Mouse (Mus musculus): ENCODE data around the gene Fam213a. TPM values are rescaled to one million over a fixed set of nuclear protein-coding genes. Genes with fewer than 3 reads are reported as not detected.

Gene Fam213a
- polyA plus RNA-seq, 1 experiment, result 138 TPM

DNA sequence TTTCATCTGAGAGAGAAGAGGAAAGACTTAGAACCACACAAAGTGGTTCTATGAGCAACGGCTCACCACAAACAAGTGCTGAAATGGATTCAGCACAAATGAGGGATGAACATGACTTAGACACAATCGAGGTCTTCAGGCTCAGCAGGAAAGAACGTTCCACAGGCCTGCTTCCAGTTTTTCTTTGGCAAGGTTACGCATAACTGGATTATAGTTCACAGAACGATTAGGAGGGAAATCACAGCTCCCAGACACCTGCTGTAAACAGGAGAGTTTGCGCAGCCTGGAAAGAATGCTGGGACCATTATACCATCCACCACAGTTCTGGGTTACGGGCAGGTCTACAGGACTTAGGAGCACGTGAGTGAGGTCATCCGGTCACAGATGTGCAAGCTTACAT is 7.9 kb downstream of the Fam213a start:
- no peak for DNase-seq (ENCODE audit: extremely low spot score in 1 of 2, low spot score in 1 of 2)

DNA sequence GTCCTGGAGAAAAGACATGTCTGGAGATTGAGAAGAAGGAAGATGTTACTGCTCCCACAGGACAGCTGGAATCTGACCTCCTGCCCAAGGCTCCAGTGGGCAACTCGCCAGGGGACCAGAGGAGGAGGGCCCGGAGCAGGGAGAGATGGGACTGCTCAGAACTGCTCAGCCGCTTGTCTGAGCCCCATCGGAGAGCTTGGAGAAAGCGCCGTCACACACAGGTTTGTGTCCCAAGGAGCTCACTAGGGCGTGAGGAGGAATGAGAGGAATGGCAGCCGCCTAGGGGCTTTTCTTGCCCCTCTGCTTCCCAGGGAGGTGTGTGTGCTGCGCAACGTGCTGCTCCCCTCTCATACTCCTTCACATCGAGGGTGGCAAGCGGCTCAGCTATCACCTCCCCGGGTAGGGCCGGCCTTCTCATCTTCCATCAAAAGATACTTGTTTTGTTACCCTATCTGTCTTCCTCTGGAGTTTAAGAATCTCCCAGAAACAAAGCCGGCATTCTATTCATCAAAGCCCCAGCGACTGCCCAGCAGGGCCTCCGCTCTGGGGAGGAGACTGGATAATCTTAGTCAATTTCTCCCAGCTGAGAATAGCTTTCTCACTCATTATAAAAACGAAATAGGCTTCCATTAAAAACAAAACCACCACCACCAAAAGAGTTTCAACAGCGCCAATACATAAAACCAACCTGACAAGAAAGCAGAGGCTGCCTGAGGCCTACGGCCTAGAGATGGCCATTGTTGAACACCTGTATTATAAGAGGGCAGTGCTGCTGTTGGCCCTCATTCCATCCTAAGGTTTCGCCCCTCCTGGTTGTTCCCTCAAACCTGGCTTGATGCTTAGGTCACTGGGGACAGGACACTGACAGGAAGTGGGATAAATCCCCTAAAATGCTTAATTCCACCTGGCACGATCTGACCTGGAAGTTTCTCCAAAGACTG is 9.1 kb downstream of the Fam213a start:
- no peak for DNase-seq (ENCODE audit: extremely low spot score in 1 of 2, low spot score in 1 of 2)

DNA sequence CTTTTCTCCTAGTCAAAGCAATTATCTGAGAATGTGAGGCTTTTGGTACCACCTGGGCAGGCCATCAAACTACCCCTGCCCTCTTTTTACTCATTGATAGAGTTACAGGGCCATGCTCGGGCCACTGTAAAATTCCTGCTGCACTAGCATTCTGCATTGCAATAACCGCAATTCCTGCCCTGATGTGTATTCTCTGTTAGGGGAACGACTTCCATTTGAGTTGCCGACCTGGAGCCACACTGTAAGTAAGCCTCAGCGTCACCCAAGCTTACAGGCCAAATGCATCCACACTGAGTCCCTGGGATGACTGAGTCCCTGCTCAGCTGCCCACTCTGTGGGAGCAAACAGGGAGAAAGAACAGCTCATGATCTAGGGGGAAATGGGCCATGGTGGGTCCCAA is 12.0 kb downstream of the Fam213a start:
- DNase-seq (ENCODE audit: extremely low spot score in 1 of 2, low spot score in 1 of 2), result no peak

DNA sequence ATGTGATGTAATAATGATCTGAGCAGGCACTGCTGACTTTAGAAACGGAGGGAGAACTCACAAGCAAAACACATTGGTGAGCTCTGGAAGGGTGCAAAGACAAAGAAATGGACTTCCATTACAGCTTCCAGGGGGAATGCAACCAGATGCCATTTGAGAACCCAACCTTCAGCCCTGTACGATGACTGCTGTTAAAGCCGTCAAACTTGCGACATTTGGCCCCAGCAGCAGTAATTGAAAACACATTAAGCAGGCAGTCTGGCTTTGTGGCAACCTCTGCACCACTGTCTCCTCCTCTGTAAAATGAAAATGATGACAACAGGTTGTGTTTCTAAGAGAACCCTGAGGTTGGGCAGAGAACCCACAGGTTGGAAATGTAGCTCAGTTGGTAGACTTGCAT is 12.8 kb downstream of the Fam213a start:
- DNase-seq (ENCODE audit: extremely low spot score in 1 of 2, low spot score in 1 of 2), result no peak

DNA sequence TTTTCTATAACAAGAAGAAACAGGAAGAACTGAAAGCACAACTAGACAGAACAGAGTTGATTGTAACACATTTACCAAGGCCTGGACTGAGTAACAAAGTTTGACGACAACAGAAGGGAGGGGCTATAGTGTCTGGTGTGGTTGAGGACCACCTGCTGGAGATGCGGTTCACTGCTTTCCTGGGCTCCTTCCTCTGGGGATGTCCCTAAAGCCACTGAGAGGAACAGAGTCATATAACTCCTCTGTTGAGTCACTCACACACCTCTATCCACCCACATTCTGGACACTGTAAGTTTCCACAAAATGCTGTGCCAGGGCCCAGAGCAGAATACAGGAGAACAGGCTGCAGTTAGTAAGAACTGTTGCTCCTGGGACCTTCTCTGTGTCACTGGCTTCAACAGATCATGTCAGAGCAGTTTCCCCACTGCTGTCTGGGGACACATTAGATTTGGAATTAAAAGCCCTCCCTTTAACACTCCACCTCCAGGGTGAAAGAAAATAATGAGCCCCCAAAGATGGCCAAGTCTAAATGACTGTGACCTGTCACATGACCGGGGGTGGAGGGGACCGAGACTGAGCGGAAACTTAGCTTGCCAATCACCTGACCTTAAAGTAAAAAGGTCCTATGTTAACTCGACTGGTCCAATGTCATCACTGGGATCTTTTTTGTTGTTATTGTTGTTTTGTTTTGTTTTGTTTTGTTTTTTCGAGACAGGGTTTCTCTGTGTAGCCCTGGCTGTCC is 13.5 kb downstream of the Fam213a start:
- DNase-seq (ENCODE audit: extremely low spot score in 1 of 2, low spot score in 1 of 2), result no peak

DNA sequence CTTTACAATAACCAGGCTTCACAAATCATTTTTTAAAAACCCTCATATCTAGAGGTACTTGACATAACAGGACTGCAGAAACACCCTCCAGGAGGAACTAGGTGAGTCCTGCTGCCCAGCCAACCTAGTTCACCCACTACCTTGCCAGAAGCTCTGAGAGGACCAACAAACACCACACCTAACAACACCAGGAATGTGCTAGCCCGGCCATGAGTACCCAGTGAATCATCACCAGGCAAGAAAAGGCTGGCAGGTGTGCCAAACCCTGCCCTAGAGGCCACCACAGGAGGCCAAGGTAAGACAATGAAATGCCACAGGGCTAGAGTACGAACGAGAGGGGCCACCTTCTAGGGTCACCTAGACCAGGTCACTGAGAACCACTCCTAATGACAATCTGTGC is 17.4 kb downstream of the Fam213a start:
- no peak for DNase-seq (ENCODE audit: extremely low spot score in 1 of 2, low spot score in 1 of 2)

DNA sequence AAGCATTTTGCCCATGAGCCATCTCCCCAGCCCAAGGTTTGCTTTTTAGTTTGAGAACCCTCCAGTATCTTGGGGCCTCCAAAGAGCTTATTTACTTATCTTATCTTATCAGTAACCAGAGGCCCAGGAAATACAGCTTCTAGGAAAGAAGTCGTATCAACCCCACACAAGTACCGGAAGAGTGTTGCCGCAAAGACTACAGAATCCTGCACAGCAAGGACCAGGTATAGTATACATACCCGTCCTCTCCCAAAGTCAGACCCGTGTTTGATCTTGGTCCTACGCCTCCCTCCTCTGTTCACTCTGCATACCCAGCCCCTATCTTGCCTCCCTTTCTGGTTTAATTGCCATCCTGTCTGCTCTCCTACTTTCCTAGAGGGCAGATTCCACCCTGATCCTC is 21.1 kb downstream of the Fam213a start:
- no peak for DNase-seq (ENCODE audit: extremely low spot score in 1 of 2, low spot score in 1 of 2)

DNA sequence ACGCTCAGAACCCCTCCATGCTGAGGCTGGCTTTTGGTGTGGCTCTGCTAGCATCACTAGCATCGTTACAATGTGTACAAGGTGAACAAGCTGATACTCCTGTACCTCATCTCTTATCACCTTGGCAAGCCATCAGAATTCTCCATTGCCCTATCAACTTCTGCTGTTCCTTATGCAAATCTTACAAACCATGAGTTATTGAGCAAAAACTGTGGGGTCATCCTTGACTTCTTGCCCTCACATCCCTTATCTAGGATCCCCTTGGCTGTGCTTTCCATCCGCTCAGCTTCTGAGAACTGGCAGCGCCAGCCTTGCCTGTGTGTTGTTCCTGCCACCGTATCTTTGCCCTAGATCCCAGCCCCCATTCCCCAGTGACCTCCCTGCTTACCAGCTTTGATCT is 24.8 kb downstream of the Fam213a start:
- no peak for DNase-seq (ENCODE audit: extremely low spot score in 1 of 2, low spot score in 1 of 2)

DNA sequence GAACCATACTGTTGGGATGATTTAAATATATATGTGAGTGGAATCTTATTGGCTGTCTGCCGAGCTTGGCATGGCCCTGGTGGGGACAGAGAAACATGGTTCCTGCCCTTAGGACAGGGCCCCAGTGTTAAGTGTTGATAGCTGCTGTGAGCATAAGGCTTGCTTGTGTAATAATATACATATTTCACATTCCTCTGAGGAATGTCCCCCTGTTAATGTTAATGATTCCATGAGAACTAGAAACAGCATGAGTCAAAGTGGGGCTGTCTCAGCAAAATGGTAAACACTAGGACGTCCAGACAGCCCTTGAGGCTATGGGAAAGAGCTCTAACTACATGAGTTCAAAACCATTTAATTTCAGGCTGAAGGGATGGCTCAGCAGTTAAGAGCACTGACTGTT is 26.4 kb downstream of the Fam213a start:
- DNase-seq (ENCODE audit: extremely low spot score in 1 of 2, low spot score in 1 of 2), result no peak

DNA sequence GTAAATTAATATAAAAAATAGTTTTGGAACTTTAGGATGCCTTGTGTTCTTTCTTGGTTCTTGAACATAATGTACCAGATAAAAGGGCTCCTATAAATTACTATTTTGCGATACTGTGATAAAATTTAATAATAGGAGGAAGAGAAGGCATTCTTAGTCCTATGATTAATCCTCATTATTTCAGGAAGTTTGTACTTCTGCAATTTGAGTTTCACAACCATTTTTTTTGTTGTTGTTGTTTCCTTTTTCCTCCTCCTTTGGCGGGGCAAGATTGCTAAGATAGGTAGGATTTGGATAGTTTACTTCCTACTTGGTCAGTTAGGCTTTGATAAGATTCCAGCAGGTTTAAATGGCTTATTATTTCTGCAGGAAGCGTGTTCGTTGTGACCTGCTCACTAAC is 28.0 kb downstream of the Fam213a start:
- DNase-seq (ENCODE audit: extremely low spot score in 1 of 2, low spot score in 1 of 2), result no peak

DNA sequence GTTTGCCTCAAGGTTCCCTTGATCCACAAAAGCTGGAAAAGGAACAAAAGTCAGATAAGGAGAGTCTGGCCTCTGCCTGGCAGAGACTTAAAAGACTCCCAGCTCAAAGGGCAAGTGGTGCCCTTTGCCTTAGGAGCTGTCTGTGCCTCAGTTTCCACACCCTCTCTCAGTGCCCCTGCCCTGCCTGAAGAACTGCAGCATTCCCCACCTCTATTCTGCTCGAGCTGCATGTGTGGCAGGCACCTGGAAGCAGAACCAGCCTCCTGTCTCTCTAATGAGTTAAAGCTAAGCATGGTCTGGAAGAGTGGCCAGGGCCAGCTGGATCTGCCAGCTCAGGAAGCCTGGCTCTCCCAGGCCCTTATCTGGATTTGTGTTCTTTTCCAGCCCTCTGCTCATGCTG is 33.9 kb downstream of the Fam213a start:
- no peak for DNase-seq (ENCODE audit: extremely low spot score in 1 of 2, low spot score in 1 of 2)

DNA sequence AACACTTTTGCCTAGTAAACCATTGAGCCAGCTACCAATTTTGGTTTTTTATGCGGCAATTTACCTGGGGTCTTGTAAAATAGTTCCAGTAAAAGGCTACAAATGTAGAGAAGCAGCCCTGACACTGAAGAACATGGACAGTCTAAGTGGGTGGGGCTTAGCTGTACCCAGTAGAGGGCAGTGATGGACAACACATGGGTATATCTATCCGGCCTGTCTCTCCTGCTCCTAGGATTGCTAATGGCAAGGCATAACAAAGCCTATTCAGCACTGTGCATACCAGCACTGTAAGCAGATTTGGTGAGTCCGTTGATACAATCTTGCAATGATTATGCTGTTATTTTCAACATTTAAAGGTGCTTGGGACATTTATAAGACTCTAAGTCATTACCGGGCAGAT is 34.6 kb downstream of the Fam213a start:
- peak in 1 of 2 experiments; percentile 60 for DNase-seq (ENCODE audit: extremely low spot score in 1 of 2, low spot score in 1 of 2)

DNA sequence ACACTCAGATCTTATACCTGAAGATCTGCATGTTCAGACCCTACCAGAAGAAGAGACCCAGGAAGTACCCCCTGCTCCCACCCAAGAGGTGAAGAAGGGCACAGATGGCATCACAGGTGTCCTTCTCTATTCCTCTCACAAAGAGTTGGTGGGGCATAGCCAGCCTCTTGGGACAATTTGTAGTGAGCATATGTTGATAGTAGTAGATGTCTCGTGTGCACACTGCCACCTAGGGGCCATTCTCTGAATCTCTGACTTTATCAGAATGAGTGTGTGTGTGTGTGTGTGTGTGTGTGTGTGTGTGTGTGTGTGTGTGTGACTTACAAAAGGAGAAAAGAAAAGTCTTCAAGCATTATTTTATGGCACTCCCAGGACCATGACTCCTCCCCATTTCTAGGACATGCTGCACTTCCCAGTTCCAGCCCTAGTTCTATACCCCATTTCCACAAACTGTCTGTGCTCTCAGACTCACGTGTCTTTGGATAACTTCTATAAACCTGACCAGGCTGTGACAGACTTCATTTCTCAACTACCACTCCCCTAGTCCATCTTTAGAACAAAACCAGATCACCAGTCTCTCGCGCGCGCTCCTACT is 38.4 kb downstream of the Fam213a start:
- DNase-seq (ENCODE audit: extremely low spot score in 1 of 2, low spot score in 1 of 2), result peak; percentile 63 to 86

DNA sequence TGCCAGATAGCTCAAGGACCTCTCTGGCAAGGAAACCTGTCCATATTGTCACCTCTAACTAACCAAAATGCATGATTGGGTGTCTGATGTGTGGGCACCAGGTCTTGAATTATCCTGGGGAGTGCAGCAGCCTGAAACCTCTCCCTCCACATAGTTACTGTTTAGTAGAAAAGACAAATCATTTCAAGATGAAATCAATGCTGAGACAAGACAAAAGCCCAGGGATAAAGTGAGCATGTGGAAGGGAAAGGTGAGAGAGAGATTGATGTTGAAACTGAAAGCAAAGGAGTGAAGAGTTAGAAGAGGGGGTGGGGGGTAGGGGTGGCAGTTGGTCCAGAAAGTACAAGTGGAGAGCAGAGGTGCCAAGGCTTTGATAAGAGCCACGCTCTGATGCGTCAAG is 45.5 kb downstream of the Fam213a start:
- DNase-seq (ENCODE audit: extremely low spot score in 1 of 2, low spot score in 1 of 2), result no peak

DNA sequence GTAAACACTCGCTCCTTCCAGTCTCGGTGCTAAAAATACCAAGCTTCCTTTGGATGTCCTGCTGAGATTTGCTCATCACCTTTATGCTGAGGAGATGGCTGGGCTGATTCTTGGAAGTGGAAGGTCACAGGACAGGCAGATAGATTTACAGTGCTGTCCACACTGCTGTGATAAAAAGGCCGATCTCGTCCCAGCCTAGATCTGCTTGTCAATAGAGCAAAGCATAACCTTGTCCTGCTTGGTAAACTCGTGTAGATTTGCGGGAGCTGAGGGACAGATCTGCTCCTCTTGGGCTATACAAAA is 46.0 kb downstream of the Fam213a start:
- DNase-seq (ENCODE audit: extremely low spot score in 1 of 2, low spot score in 1 of 2), result no peak

DNA sequence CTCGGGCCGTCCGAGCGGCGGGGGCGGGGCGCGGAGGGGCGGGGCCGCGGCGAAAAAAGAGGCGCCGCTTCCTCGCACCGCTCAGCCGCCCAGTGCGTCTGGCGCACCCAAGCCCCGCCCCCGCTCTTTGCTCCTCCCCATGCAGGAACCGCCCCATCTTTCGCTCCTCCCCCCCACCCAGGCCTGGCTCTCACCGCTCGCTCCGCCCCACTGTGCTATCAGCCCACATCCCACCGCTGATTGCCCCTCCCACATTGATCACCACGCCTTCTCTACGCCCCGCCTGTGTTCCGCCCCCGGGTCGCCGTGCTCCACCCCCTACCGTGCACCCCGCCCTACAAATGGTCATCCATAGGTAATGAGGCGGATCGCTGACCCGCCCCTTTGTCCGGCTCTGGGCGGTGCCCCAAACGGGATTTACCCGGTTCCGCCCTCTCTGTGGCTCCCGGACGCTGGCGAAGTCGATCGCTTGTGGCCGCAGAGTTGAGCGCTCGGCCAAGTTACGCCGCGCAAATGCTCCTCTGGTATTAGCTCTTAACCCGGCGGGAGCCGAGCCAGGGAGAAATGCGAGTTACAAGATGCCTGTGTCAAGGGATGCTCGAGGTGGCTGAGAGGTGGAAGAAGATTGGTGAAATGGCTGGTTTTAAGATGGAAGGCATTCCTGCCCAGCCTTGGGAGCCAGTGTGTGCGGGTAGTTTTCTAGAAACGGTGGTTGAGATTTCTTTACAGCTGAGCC is 46.6 kb downstream of the Fam213a start:
- DNase-seq (ENCODE audit: extremely low spot score in 1 of 2, low spot score in 1 of 2), result peak; percentile 93 to 97

DNA sequence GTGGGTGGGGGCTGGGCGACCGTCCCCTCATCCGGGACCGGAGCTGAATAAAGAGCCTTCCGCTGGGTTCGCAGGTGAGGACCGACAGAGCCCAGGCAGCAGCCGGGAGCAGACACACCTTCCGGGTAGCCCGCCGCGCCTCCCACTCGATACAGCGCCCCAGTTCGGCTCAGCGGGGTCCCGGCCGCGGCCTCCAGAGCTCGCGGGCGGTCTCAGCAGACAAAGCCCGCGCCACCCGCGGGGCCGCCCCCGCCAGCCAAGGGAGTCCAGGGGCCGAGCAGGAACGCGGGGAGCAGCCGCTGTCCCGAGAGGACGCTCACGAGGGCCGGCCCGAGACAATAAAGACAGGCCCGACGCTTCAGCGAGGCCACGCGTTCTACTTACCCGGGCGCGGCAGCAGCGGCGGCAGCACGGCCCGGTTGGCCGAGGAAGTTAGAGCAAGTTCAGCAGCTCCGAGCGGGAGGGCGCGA is 47.2 kb downstream of the Fam213a start, which contains the start of gene Tspan14:
TSS of gene Tspan14 (minus strand) at position 416 of the 470 bp plus-strand sequence.
- no peak for DNase-seq (ENCODE audit: extremely low spot score in 1 of 2, low spot score in 1 of 2)

DNA sequence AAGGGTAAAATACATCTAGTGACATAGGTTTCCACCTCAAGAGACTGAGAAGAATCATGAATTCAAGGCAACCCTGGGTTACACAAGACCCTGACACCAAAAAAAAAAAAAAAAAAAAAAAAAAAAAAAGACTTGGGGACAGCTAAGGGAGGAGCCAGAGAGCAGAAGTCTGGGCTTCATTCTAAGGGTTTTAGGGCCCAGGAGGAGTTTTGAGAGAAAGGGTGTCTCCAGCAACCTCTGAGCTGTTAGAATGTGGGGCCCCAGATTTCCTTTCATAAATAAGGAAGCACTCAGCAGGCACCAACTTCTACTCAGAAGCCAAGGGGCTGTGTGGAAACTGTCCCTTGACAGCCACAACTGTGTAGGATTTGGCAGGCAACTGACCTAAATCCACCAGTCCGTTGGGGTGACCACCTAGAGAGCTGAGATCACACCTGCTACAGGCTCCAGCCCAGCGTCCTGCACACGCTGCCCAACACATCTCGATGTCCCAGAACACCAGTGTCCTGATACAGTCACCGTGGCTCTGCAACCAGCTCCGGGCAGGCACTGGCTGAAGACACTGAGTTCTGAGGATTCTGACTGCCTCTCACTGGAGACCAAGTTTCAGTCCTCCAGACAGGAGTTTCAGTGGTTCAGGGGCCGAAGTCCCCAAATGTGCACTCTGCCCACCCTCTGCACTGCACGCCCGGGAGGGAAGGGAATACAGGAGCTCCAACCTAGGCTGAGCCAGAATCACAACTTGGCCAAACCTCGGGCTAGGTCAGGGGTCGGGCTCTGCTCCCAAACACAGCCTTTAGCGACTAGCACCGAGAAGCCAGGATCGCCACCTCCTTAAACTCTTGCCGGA is 47.9 kb downstream of the Fam213a start:
- DNase-seq (ENCODE audit: extremely low spot score in 1 of 2, low spot score in 1 of 2), result peak in 1 of 2 experiments; percentile 46

DNA sequence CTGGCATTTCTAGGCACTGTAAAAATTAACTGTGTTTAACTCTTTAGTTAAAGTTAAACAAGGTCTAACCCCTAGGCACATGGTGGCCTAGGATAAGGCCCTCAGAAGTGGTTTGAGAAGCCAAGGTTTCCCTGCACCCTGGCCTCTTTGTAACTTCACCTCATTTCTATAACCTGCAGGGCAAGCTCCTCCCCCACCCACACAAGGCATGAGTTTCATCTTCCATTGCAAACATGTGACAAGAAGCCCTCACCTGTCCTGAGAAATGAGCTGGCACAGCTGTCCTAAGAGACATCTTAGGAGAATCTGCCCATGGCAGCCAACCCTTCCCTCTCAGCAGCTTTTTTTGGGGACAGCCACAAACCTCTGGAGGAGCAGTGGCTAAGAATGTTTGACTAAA is 48.7 kb downstream of the Fam213a start:
- no peak for DNase-seq (ENCODE audit: extremely low spot score in 1 of 2, low spot score in 1 of 2)

DNA sequence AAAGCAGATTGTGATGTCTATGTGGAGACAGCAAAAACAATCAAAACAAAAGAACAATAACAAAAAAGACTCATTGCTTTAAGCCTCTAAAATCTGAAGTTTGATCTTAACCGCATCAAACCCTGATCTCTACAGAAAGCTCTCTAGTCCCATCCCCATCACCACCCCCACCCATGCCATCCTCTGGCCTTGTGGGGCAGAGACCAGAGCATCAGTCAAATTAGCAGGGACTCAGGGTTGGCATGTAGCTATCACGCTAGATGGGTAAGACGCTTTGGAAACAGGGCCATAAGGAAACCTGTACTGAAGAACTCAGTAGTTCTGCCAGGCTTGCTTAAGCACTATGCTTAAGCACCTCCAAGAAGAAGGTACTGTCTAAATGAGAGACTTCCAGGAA is 49.4 kb downstream of the Fam213a start:
- DNase-seq (ENCODE audit: extremely low spot score in 1 of 2, low spot score in 1 of 2), result no peak

Data from frontal cortex, adult 2 months (tissue).